Mouse (Mus musculus) neural tube, embryonic 12.5 days (tissue): ENCODE measurements at regions not wholly inside any gene's neighbourhood (a gene's known extent, or its start where the extent isn't known, plus 50 kb on each side); places are given as distances from the start of the nearest gene placed in this dataset.

Source experiments
- ATAC-seq: fragments of 200-750 bp; cut with Nextera tagmentation; 2 replicates; pipeline ENCODE4 v1.8.0; 2017; ENCODE audit warnings: low read depth, mild to moderate bottlenecking, moderate TSS enrichment, moderate library complexity; ENCODE audit not compliant: low FRiP score
- H3K27ac ChIP-seq: fragments of 300-500 bp; sonication (generic); 2 replicates; pipeline ENCODE4 v1.5.1; 2016
- H3K27me3 ChIP-seq: fragments of 300-500 bp; sonication (generic); replicated peaks from 2 replicates; pipeline ENCODE4 v1.6.1; 2016; ENCODE audit warnings: mild to moderate bottlenecking
- H3K36me3 ChIP-seq: fragments of 300-500 bp; sonication (generic); 2 replicates; pipeline ENCODE4 v1.6.1; 2016; ENCODE audit warnings: mild to moderate bottlenecking
- H3K4me1 ChIP-seq: fragments of 300-500 bp; sonication (generic); 2 replicates; pipeline ENCODE4 v1.6.1; 2016
- H3K4me2 ChIP-seq: fragments of 300-500 bp; sonication (generic); replicated peaks from 2 replicates; pipeline ENCODE4 v1.6.1; 2016; ENCODE audit warnings: mild to moderate bottlenecking
- H3K4me3 ChIP-seq: fragments of 300-500 bp; sonication (generic); 2 replicates; pipeline ENCODE4 v1.5.1; 2016
- H3K9ac ChIP-seq: fragments of 300-500 bp; sonication (generic); 2 replicates; pipeline ENCODE4 v1.6.1; 2016; ENCODE audit warnings: mild to moderate bottlenecking
- H3K9me3 ChIP-seq: fragments of 300-500 bp; sonication (generic); 2 replicates; pipeline ENCODE4 v1.6.1; 2016; ENCODE audit warnings: mild to moderate bottlenecking
- WGBS: fragments of 180-500 bp; shearing (Covaris S2); methylation state at CpG from one replicate; pipeline ENCODE4 v1.1.7; 2016; 5-methylcytosine and 5-hydroxymethylcytosine counted together

- Histone ChIP-seq H3K27ac (no peak overlapping the region), H3K4me2 (no peak overlapping the region)
- ATAC-seq, result no peak
Observed at GRCm38 (mm10) chr8:91949110-91949509, 147.2 kb upstream of the Irx3 start.

DNA sequence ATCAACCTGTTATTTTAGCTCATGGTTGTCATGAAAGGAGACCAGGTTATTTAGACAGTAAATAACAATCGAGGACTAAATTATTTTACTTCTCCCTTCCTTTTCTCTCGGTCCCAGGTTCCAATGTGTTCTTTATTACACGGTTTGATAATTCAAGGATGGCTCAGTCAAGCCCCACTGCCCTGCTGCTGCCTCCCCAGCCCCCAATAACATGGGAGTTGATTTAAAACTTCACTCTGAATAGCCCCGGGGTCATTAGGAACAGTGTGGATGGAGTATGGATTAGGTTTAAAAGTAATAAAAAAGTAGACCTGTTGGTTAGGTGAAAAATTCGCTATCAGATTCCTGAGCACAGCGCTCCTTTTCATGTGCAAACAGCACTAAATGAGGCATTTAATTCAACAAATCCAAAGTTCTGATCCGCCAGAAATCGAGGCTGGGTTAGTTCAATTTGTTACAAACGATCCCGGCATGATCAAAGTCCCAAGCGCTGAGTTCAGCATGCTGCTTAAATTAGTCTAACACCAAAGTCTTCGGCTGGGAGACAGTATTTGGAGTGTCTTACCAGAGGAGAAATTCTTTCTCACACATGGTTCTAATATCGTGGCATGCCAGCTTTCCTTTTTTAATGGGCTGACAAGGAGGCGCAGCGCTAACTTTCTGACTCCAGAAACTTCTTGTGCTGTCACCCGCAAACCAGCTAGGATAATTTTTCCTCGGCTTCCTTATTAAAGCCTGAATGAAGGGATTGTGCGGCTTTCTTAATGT, 146.5 kb upstream of the Irx3 start:
- 62% methylated on average over 18 of the region's 18 CpGs for WGBS
- no peak for ATAC-seq
- H3K4me3 ChIP-seq, result no peak overlapping the region
- H3K9ac ChIP-seq, result no peak overlapping the region
- H3K9me3 ChIP-seq, result no peaks in the 10 kb centered on the region
- no peak overlapping the region for H3K27ac ChIP-seq
- no peak overlapping the region for H3K4me2 ChIP-seq
- H3K4me1 ChIP-seq, result peaks cover 9% of the 10 kb centered on the region
- no peaks in the 10 kb centered on the region for H3K36me3 ChIP-seq
- 0 out of 2 replicates have a peak, but pooled peaks cover 3% of the 10 kb centered on the region for H3K27me3 ChIP-seq

More at GRCm38 (mm10) chr8:91949110-91949509, 147.2 kb upstream of the Irx3 start:
- Histone ChIP-seq H3K4me3 (no peak overlapping the region), H3K36me3 (no peaks in the 10 kb centered on the region), H3K4me1 (peaks cover 9% of the 10 kb centered on the region), H3K9me3 (no peaks in the 10 kb centered on the region), H3K9ac (no peak overlapping the region), H3K27me3 (no peaks in the 10 kb centered on the region)
- WGBS, result 80% methylated on average over 9 of the region's 9 CpGs

GRCm38 (mm10) chr8:91941005-91941404, 139.1 kb upstream of the Irx3 start:
- 21% methylated on average over 5 of the region's 5 CpGs for WGBS
- ATAC-seq, result no peak

DNA sequence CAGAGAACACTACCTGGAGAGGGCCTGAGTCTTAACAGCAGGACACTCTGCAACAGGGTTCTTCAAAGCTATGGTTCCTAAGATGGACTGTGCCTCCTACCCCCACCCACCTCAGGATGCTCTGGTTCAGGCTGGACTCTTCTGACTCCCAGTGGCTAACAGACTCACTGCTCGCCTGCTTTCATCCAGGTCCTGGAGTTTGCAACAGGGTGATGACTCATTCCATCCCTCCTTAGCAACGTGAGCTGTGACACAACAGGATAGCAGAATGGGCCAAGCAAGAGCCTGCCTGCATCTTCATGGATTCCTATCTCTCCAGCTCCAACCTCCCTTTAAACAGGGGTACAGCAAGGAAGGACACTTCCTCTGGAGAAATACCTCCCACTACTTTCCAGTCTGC, 135.4 kb upstream of the Irx3 start:
- Histone ChIP-seq H3K4me1 (0 out of 2 replicates have a peak, but pooled peaks cover 2% of the 10 kb centered on the region), H3K4me3 (no peak overlapping the region), H3K9ac (no peak overlapping the region), H3K27me3 (no peaks in the 10 kb centered on the region; the same call in 1 of the 2 replicates), H3K9me3 (0 out of 2 replicates have a peak, but pooled peaks cover 3% of the 10 kb centered on the region), H3K4me2 (no peak overlapping the region), H3K36me3 (no peaks in the 10 kb centered on the region), H3K27ac (no peak overlapping the region)
- WGBS, result 55% methylated on average over 2 of the region's 2 CpGs
- no peak for ATAC-seq

More at GRCm38 (mm10) chr8:91941005-91941404, 139.1 kb upstream of the Irx3 start:
- no peak overlapping the region for H3K9ac ChIP-seq
- no peaks in the 10 kb centered on the region for H3K36me3 ChIP-seq
- H3K27me3 ChIP-seq, result peaks cover 3% of the 10 kb centered on the region; the same call in 1 of the 2 replicates
- H3K4me3 ChIP-seq, result no peak overlapping the region
- 0 out of 2 replicates have a peak, but pooled peaks cover 3% of the 10 kb centered on the region for H3K9me3 ChIP-seq
- H3K4me2 ChIP-seq, result no peak overlapping the region
- H3K27ac ChIP-seq, result no peak overlapping the region
- H3K4me1 ChIP-seq, result peaks cover 7% of the 10 kb centered on the region; the same call in 1 of the 2 replicates

DNA sequence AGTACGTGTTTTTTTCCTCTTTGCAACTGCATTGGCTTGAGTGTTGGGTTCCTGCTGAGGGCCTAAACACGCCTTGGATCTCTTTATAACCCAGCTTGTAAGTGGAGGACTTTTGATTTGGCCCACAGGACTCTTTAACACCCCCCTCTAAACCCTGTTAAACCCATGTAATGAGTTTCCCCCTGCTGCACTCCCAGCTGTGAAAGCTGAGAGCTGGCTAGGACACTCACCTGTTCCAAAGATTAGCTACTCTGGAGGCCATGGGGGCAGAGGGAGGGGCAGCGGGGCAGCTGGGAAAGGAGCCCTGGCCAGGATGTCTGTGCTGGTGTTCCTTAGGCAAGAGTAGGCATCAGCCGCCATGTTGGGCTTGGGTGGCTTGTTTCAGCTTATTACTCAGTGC, 128.7 kb upstream of the Irx3 start:
- ATAC-seq, result no peak
- Histone ChIP-seq H3K27ac (no peak overlapping the region), H3K27me3 (0 out of 2 replicates have a peak, but pooled peaks cover 5% of the 10 kb centered on the region), H3K36me3 (no peaks in the 10 kb centered on the region), H3K4me1 (no peaks in the 10 kb centered on the region), H3K9me3 (no peaks in the 10 kb centered on the region), H3K9ac (no peak overlapping the region), H3K4me2 (no peak overlapping the region), H3K4me3 (no peak overlapping the region)
- WGBS, result 80% methylated on average over 4 of the region's 4 CpGs

DNA sequence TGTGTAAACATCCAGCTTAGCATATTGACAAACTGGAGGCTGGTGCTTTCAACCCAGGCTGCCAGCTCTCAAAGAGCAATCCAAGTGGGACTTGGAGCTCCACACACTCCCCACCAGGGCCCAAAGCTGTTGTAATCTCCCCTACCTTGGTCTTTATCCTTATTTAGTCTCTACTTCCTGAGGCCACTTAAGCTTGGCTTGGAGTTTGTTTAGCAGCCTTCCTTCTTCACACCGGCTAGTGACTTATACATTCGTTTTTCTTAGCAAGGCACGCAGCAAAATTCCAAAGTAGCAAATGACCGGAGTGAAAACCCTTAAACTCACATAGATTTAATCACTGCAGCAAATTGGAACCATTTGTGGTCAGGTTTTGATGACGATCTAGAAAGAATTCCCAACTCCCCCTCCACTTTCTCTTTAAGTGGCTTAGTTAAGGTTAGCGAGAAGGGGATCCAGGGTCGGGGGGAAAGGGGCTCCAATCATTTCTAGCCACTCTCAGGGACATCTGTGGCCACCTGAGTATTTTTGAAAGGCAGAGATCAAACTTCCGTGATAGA, 124.2 kb upstream of the Irx3 start:
- Histone ChIP-seq H3K4me2 (no peak overlapping the region), H3K36me3 (no peaks in the 10 kb centered on the region), H3K27ac (no peak overlapping the region), H3K4me1 (no peaks in the 10 kb centered on the region), H3K4me3 (no peak overlapping the region), H3K27me3 (0 out of 2 replicates have a peak, but pooled peaks cover 5% of the 10 kb centered on the region), H3K9me3 (no peaks in the 10 kb centered on the region), H3K9ac (no peak overlapping the region)
- ATAC-seq, result no peak
- 78% methylated on average over 8 of the region's 8 CpGs for WGBS

DNA sequence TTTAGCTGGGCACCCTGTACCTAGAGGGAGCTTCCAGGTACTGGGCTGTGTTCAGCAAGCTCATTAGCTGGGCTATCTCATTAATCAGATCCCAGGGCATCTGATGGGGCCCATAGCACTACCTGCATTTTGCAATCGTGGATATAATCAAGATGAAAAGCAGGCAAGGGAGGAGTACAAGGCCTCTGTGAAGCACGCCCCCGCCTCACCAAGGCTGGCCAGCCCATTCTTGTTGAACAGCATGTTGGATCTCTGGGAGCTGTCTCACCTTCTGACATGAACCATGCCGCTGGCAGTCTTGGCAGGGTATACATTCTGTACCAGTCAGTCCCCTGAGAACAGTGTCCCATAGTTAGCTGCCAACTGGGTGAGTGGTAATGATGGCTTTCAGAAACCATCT, 122.3 kb upstream of the Irx3 start:
- Histone ChIP-seq H3K36me3 (no peaks in the 10 kb centered on the region), H3K4me1 (no peaks in the 10 kb centered on the region), H3K9me3 (no peaks in the 10 kb centered on the region), H3K4me2 (no peak overlapping the region), H3K4me3 (no peak overlapping the region), H3K9ac (no peak overlapping the region), H3K27me3 (0 out of 2 replicates have a peak, but pooled peaks cover 5% of the 10 kb centered on the region), H3K27ac (no peak overlapping the region)
- WGBS, result 90% methylated on average over 4 of the region's 4 CpGs
- no peak for ATAC-seq

DNA sequence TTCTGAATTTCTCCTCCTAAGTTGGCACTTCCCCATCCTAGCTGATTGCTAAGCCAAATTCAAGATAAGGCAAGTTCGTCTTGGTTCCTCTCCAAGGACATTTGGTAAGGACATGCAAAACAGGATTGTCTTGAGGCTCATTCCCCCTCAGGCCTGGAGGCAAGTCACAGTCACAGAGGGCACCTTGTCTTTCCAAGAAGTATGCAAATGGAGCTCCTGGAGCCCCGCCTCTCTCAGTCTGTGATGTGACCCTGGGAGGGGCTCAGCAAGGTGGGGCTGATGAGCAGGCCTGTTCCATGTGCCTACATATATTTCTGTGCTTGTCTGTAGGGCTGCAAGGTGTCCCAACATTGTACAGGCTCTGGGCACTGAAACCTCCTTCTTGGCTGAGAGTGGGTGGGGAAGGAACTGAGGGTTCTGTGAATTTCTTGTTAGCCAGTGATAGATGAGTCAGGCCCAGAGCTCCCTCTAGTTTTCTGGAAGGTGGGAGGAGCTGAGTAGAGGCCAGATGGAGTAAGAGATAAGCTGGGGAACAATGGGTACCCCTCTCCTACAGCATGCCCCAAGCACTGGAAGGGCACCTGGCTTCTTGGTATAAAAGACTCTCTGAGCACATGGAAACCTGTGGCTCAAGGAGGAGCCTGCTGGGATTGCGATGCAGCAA, 120.5 kb upstream of the Irx3 start:
- no peaks in the 10 kb centered on the region for H3K27me3 ChIP-seq
- H3K36me3 ChIP-seq, result no peaks in the 10 kb centered on the region
- H3K27ac ChIP-seq, result no peak overlapping the region
- ATAC-seq, result no peak
- no peaks in the 10 kb centered on the region for H3K9me3 ChIP-seq
- no peaks in the 10 kb centered on the region for H3K4me1 ChIP-seq
- no peak overlapping the region for H3K4me3 ChIP-seq
- no peak overlapping the region for H3K9ac ChIP-seq
- 84% methylated on average over 3 of the region's 3 CpGs for WGBS
- no peak overlapping the region for H3K4me2 ChIP-seq

DNA sequence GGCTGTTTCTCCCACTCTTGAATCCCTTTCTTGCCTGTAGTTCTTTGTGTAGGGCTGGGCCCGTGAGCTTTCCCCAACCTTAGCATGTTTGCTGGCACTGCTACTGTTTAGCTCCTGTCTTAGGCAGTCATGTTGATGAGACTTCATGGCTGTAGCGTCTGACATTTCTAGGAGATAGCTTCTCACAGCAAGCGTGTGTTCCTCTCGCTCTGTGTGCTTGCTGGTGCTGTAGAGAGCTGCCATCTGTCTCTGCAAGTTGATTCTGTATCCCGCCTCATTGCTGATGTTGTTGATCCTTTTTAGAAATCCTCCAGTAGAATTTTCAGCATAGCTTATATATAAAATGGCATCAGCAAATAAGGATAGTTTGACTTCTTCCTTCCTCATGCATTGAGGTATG, 116.0 kb upstream of the Irx3 start:
- WGBS, result 93% methylated on average over 5 of the region's 5 CpGs
- H3K9me3 ChIP-seq, result no peaks in the 10 kb centered on the region

GRCm38 (mm10) chr8:91913971-91914370, 112.1 kb upstream of the Irx3 start:
- H3K9ac ChIP-seq, result no peak overlapping the region
- H3K9me3 ChIP-seq, result no peaks in the 10 kb centered on the region
- no peak overlapping the region for H3K27ac ChIP-seq
- H3K36me3 ChIP-seq, result no peaks in the 10 kb centered on the region
- H3K4me1 ChIP-seq, result peaks cover 7% of the 10 kb centered on the region
- ATAC-seq, result no peak
- no peak overlapping the region for H3K4me2 ChIP-seq
- H3K4me3 ChIP-seq, result no peak overlapping the region
- H3K27me3 ChIP-seq, result no peaks in the 10 kb centered on the region
- WGBS, result 92% methylated on average over 5 of the region's 5 CpGs

More for the DNA sequence above, 116.0 kb upstream of the Irx3 start:
- no peak for ATAC-seq
- Histone ChIP-seq H3K36me3 (no peaks in the 10 kb centered on the region), H3K27ac (no peak overlapping the region), H3K4me3 (no peak overlapping the region), H3K9ac (no peak overlapping the region), H3K27me3 (no peaks in the 10 kb centered on the region), H3K4me1 (no peaks in the 10 kb centered on the region), H3K4me2 (no peak overlapping the region)

- peaks cover 7% of the 10 kb centered on the region for H3K4me1 ChIP-seq
- H3K36me3 ChIP-seq, result no peaks in the 10 kb centered on the region
- no peaks in the 10 kb centered on the region for H3K27me3 ChIP-seq
- 90% methylated on average over 6 of the region's 6 CpGs for WGBS
- no peak overlapping the region for H3K27ac ChIP-seq
- no peak overlapping the region for H3K4me3 ChIP-seq
- H3K4me2 ChIP-seq, result no peak overlapping the region
- no peaks in the 10 kb centered on the region for H3K9me3 ChIP-seq
- H3K9ac ChIP-seq, result no peak overlapping the region
- no peak for ATAC-seq
Observed at GRCm38 (mm10) chr8:91913121-91913520, 111.3 kb upstream of the Irx3 start.

- H3K27me3 ChIP-seq, result 0 out of 2 replicates have a peak, but pooled peaks cover 3% of the 10 kb centered on the region
- peaks cover 7% of the 10 kb centered on the region for H3K4me1 ChIP-seq
- ATAC-seq, result no peak
- no peaks in the 10 kb centered on the region for H3K9me3 ChIP-seq
- 52% methylated on average over 14 of the region's 14 CpGs for WGBS
- H3K9ac ChIP-seq, result no peak overlapping the region
- H3K4me3 ChIP-seq, result no peak overlapping the region
- H3K4me2 ChIP-seq, result no peak overlapping the region
- no peak overlapping the region for H3K27ac ChIP-seq
- H3K36me3 ChIP-seq, result no peaks in the 10 kb centered on the region
Observed at GRCm38 (mm10) chr8:91909637-91910383, 107.9 kb upstream of the Irx3 start.
